Mouse (Mus musculus) G1E (cell line): ENCODE data around the gene Klhl5. TPM values are rescaled to one million over a fixed set of nuclear protein-coding genes. Genes with fewer than 3 reads are reported as not detected.

Source experiments
- ATAC-seq: 2 replicates; pipeline ENCODE4 v1.8.0; 2016; ENCODE audit warnings: mild to moderate bottlenecking; ENCODE audit not compliant: insufficient number of reproducible peaks, poor library complexity, low FRiP score, severe bottlenecking; ENCODE audit errors: extremely low read depth
- DNase-seq: peaks from one replicate; pipeline ENCODE4 v3.0.0; 2012; ENCODE audit warnings: low spot score
- H3K27me3 ChIP-seq: 2 replicates; pipeline ENCODE4 v1.6.1; 2012; ENCODE audit warnings: mild to moderate bottlenecking, low read length, inconsistent platforms; ENCODE audit not compliant: insufficient read depth
- H3K36me3 ChIP-seq: replicated peaks from 2 replicates; pipeline ENCODE3; 2012; ENCODE audit warnings: mild to moderate bottlenecking, inconsistent platforms
- H3K4me1 ChIP-seq: 2 replicates; pipeline ENCODE4 v1.6.1; 2012; ENCODE audit warnings: low read depth, low read length, inconsistent platforms, mixed read lengths; ENCODE audit not compliant: insufficient read depth
- H3K4me3 ChIP-seq: 2 replicates; pipeline ENCODE4 v1.5.1; 2012; ENCODE audit warnings: low read depth, mild to moderate bottlenecking, inconsistent platforms, low read length, moderate library complexity, mixed read lengths
- H3K9me3 ChIP-seq: replicated peaks from 2 replicates; pipeline ENCODE4 v1.6.1; 2012; ENCODE audit warnings: inconsistent platforms
- CTCF ChIP-seq: IDR thresholded peaks from 2 replicates; pipeline ENCODE4 v1.5.1; 2012; ENCODE audit warnings: low read depth, low read length, inconsistent platforms, mixed read lengths
- GATA1 ChIP-seq: IDR thresholded peaks from 2 replicates; pipeline ENCODE4 v1.6.1; 2012; ENCODE audit warnings: borderline replicate concordance, low read length, inconsistent platforms, mixed read lengths
- GATA2 ChIP-seq: IDR thresholded peaks from 2 replicates; pipeline ENCODE4 v1.6.1; 2012; ENCODE audit warnings: low read depth, low read length, inconsistent platforms, borderline replicate concordance
- POLR2AphosphoS5 ChIP-seq: IDR thresholded peaks from 2 replicates; pipeline ENCODE4 v1.6.1; 2012; ENCODE audit warnings: low read depth, low read length, inconsistent platforms; ENCODE audit not compliant: insufficient replicate concordance
- TAL1 ChIP-seq: conservative IDR thresholded peaks from 2 replicates; pipeline ENCODE4 v1.6.1; 2012; ENCODE audit warnings: low read depth, low read length, inconsistent platforms, mixed read lengths
- polyA plus RNA-seq: library from polyadenylated mRNA; stranded (reverse); fragments of >175 nt; gene quantifications from 2 replicates; pipeline ENCODE4 v1.2.3, GENCODE M21; 2012
- total RNA-seq, 2 experiments: library from RNA; stranded (forward) in 1 of 2; stranded (reverse) in 1 of 2; fragments of 200-1000 nt in 1 of 2; fragments of >200 nt in 1 of 2; fragmentation: Nextera tagmentation in 1 of 2; gene quantifications; 2 replicates each; pipeline ENCODE4 v1.2.3; 2014 to 2017

Gene Klhl5
- 4.7 TPM in 1 of 2 replicates, not detected in the other for total RNA-seq (2014; fragmentation: Nextera tagmentation)
- 0.12 and 0.49 TPM in 2 replicates for total RNA-seq (2017)
- 0.07 and 0.13 TPM in 2 replicates for polyA plus RNA-seq

- no peaks in the 10 kb centered on the region for H3K36me3 ChIP-seq
- ATAC-seq: no peak
- no peaks in the 10 kb centered on the region; the same call in 1 of the 2 replicates for H3K27me3 ChIP-seq
- peak within 1 kb of the TSS; percentile 42; the same call in 1 of the 2 replicates for H3K4me3 ChIP-seq
- no peak for DNase-seq
- no peak for TF ChIP-seq POLR2AphosphoS5
- no peak for TF ChIP-seq GATA2
- TF ChIP-seq GATA1: no peak
- TF ChIP-seq CTCF: no peak
- TF ChIP-seq TAL1: no peak
- H3K4me1 ChIP-seq: no peaks in the 10 kb centered on the region
- H3K9me3 ChIP-seq: no peaks in the 10 kb centered on the region
Measured at GRCm38 (mm10) chr5:65106876-65107772, at the start of gene Klhl5. Gene Klhl5 (plus strand): TSS chr5:65107539.

- Histone ChIP-seq H3K4me1 (no peaks in the 10 kb centered on the region), H3K27me3 (no peaks in the 10 kb centered on the region), H3K4me3 (no peak overlapping the region), H3K36me3 (no peaks in the 10 kb centered on the region), H3K9me3 (no peaks in the 10 kb centered on the region)
- DNase-seq (no peak), ATAC-seq (no peak)
- TF ChIP-seq CTCF (no peak), GATA1 (no peak), POLR2AphosphoS5 (no peak), TAL1 (no peak), GATA2 (no peak)
Measured at GRCm38 (mm10) chr5:65057596-65057995, 49.7 kb upstream of the Klhl5 start.

GRCm38 (mm10) chr5:65059806-65060205, 47.5 kb upstream of the Klhl5 start:
- DNase-seq (no peak), ATAC-seq (no peak)
- no peaks in the 10 kb centered on the region for H3K36me3 ChIP-seq
- H3K9me3 ChIP-seq: no peaks in the 10 kb centered on the region
- TF ChIP-seq POLR2AphosphoS5: no peak
- no peak for TF ChIP-seq TAL1
- no peak for TF ChIP-seq GATA2
- no peak for TF ChIP-seq CTCF
- no peak for TF ChIP-seq GATA1
- no peaks in the 10 kb centered on the region for H3K27me3 ChIP-seq
- no peaks in the 10 kb centered on the region for H3K4me1 ChIP-seq
- no peak overlapping the region for H3K4me3 ChIP-seq

GRCm38 (mm10) chr5:65062236-65062635, 45.1 kb upstream of the Klhl5 start:
- no peak for ATAC-seq
- no peak for TF ChIP-seq TAL1
- Histone ChIP-seq H3K36me3 (no peaks in the 10 kb centered on the region), H3K27me3 (no peaks in the 10 kb centered on the region), H3K9me3 (no peaks in the 10 kb centered on the region), H3K4me3 (no peak overlapping the region), H3K4me1 (no peaks in the 10 kb centered on the region)
- no peak for DNase-seq

GRCm38 (mm10) chr5:65063266-65063665, 44.1 kb upstream of the Klhl5 start:
- H3K9me3 ChIP-seq: no peaks in the 10 kb centered on the region

GRCm38 (mm10) chr5:65068166-65068565, 39.2 kb upstream of the Klhl5 start:
- ATAC-seq: no peak
- 0 out of 2 replicates have a peak, but pooled peaks cover 3% of the 10 kb centered on the region for H3K27me3 ChIP-seq
- H3K36me3 ChIP-seq: no peaks in the 10 kb centered on the region
- H3K4me3 ChIP-seq: no peak overlapping the region
- no peaks in the 10 kb centered on the region for H3K9me3 ChIP-seq
- TF ChIP-seq POLR2AphosphoS5 (no peak), GATA2 (no peak), TAL1 (no peak), CTCF (no peak), GATA1 (no peak)
- no peak for DNase-seq
- no peaks in the 10 kb centered on the region for H3K4me1 ChIP-seq

More at GRCm38 (mm10) chr5:65063266-65063665, 44.1 kb upstream of the Klhl5 start:
- no peak for TF ChIP-seq GATA1
- no peak for TF ChIP-seq CTCF
- no peak for TF ChIP-seq GATA2
- TF ChIP-seq POLR2AphosphoS5: no peak
- TF ChIP-seq TAL1: no peak
- DNase-seq (no peak), ATAC-seq (no peak)
- no peaks in the 10 kb centered on the region for H3K4me1 ChIP-seq
- no peaks in the 10 kb centered on the region for H3K27me3 ChIP-seq
- no peaks in the 10 kb centered on the region for H3K36me3 ChIP-seq
- H3K4me3 ChIP-seq: no peak overlapping the region
